Mouse (Mus musculus) testis, adult 2 months (tissue): ENCODE measurements around the gene Rgs10.

Source experiments
- CTCF ChIP-seq: fragments of 200-500 bp; IDR thresholded peaks from 2 replicates; pipeline ENCODE4 v1.5.1; 2012; ENCODE audit warnings: low read depth, mild to moderate bottlenecking, inconsistent platforms, low read length, moderate library complexity; ENCODE audit not compliant: control insufficient read depth, insufficient read depth, insufficient replicate concordance
- POLR2A ChIP-seq: fragments of 200-500 bp; IDR thresholded peaks from 2 replicates; pipeline ENCODE4 v1.6.1; 2012; ENCODE audit warnings: low read depth, mild to moderate bottlenecking, inconsistent platforms, low read length, moderate library complexity; ENCODE audit not compliant: control insufficient read depth

DNA sequence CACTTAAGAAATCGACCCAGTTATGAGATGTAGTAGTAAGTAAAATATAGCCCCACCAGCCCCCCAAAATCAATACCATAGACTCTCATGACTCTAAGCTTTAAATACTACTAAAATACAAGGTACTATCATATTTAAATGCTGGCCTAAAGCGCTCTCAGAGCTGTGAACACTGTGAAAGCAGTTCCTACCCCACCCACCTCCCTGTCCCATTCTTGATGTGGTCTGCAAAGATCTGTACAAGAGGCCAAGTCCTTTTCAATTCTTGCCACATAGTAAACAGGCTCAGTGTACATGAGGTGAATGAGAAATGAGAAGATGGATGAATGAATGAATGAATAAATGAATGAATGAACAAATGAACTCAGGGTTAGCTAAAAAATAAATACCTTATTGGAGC lies 21.5 kb downstream of the Rgs10 start:
- TF ChIP-seq CTCF (no peak), POLR2A (no peak)
